Mouse (Mus musculus) thymus, postnatal 0 days (tissue): ENCODE results near the gene Jazf1. TPM values are rescaled to one million over a fixed set of nuclear protein-coding genes. Genes with fewer than 3 reads are reported as not detected.

ENCODE experiments used
- DNase-seq: peaks from one replicate; pipeline ENCODE4 v3.0.0-alpha.2; 2015; ENCODE audit warnings: low spot score
- polyA plus RNA-seq: library from polyadenylated mRNA; unstranded; fragments of >200 nt; fragmentation: Nextera tagmentation; extraction: Ambion mirVana; gene quantifications from 2 replicates; pipeline ENCODE4 v1.2.1, GENCODE M21; 2015

Gene Jazf1
- polyA plus RNA-seq, 1 experiment from 2014 or later: 4.9 TPM

DNA sequence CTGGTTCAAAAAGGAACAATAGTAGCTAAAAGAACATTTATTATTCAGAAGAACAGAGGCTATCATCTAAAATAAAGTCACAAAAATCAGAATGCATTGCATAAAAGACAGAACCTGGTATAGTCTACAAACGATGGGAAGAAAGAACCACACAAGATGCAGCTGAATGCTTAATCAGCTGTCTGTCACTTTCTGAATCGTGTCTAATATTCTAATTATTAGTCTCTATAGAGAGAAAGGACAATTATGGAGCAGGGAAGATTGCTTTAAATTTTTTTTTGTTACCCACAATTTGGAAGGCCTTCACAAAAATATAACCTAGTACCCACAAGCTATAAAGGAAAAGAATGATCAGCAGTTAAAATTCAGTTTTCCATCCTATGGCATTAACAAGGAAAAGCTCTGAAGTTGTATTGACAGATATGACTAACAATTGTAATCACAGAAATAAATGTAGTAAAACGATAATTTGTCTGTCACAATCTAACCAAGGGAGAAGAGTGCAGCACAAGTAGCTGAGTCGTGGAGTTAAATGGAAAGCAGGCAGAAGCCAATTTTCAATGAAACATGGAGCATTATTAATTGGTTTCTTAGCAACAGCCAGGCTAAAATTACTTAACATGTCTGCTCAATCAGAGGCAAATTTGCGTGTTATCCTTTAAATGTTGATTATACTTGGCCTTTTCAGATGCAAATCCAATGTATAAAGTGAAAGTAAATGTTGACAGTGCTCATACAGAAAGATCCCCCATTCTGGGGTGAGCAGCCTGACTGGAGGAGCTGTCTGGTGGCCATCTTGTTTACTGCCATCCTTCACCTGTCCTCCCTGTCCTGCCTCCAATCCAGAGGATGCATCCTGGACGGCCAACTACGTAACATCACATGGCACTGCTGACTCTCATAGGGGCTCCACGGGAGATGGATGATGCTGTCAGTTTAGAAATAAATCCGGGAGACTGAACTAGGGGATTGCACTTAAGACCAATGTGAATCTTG is 53.7 kb downstream of the Jazf1 start:
- no peak for DNase-seq

DNA sequence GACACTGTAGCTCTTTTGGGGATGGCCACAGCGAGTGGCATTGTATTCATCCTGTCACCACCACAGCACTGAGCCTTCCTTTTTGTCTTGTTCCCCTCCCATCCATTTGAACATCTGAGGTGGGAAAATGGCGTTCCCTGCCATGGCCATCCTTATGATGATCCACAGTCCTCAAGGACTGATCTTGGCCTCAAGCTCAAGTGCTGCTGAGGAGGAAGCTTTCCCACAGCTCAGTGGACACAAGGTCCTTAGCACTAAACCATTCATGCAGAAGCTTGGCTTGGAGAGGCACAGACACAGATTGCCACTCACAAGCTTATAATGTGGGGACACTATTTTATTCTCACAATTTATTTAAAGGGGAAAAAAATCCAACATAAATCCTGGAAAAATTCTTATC is 58.1 kb downstream of the Jazf1 start:
- no peak for DNase-seq

- DNase-seq: no peak
These were observed 62.4 kb downstream of the Jazf1 start for GRCm38 (mm10) chr6:53006032-53006431.

- no peak for DNase-seq
These were observed 62.9 kb downstream of the Jazf1 start for GRCm38 (mm10) chr6:53005544-53005943.

GRCm38 (mm10) chr6:52990816-52991215 is 77.6 kb downstream of the Jazf1 start:
- no peak for DNase-seq

DNA sequence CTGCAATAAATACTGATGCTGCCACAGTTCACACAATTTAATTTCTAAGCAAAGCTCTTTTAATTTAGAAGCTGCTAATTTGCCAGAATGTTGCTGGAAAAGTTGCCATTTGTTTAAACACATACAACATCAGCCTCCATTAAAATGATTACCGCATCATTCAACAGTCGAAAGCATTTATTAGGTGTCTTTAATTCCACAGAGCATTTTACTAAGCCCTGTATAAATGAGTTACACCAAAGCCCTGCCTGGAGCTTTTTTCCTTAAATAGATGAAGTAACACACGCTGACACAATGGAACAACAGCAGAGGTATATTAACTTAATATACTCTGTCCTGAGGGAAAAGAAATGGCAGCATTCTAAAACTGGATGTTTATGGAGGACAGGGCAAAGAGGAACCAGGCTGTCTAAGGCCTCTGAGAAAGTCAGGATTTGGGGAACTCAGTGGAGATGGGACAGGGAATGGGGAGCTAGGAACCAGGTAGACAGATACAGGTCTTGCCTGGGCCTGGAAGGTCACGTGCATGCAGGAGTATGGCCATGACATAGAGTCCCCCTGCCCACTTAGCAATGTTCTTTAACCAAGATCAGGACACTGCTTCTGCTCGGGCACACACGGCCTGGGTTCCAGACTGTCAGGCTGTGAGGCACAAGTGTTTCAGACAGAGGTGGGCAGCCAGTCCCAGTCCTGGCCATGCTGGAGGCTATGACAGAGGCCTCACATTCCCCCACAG is 80.4 kb downstream of the Jazf1 start:
- no peak for DNase-seq

DNA sequence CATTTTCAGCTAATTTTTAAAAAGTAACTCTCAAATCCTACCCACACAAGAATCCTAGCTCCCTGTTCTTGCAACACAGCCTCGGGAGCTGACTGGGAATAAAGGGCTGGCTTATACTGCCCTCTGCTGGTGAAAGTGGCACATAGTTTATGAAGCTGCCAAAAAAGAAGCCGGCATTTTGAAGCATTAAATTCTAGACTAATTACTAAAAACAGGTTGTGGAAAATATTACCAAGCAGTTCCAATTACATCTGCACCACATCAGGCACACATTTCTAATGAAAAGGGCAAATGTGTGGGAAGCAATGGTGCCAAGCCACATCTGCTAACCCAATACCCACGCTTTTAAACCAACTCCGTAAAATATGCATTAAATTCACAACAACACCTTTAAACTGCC is 81.0 kb downstream of the Jazf1 start:
- DNase-seq: peak; percentile 56

DNA sequence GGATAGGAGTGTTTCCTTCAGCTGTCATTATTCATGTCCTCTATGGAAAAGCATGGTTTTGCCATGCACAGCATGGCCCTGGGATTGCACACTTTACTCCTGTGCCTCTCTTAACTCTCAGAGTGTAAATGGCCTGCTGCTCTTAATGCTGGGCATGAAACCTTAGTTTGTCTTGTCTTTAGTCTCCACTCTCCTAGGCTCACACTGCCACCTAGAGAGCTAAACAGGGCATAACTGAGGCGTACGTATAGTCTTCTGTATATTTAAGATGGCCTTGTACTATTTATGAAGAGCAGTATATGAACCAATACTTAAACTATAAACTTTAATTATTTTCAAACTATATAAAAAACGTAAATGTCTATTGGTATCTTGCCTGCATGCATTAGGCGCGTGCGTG is 86.3 kb downstream of the Jazf1 start:
- peak; percentile 41 for DNase-seq

DNA sequence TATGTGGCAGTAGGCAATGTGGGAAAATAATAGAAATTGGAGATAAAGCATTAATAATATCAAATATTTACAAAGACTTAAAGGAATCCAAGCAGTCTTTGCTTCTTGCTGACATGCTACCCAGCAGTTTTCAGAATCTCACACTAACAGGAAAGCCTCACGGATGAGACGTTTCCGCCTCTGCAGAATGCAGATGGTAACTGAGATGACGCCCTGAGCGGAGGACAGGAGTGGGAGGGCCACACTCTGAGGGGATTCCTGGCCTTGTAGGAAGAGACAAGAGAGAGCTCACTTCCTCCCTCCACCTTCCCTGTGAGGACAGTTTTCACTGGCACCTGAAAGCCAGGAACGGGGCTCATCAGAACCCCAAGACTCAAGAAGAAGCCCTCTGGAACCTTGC is 88.9 kb downstream of the Jazf1 start:
- no peak for DNase-seq

- DNase-seq: no peak
These were observed 95.1 kb downstream of the Jazf1 start for GRCm38 (mm10) chr6:52973351-52973750.

DNA sequence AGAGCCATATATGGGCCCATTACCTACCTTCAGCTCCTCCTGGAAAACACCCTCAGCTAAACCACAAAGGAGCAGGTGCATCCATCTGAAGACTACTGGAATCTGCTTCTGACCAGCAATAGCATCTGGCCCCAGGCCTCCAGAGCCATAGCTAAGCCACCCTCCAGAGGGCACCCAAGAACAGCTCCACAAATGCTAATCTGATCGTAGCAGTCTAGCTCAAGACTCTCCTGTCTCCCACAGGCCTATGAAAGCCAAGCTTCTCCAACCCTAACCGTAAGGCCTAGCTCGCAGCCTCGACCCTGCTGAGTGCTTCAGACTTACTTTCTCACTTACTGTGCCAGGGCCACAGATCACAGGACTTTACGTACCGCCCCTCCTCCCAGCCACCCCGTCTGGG is 96.3 kb downstream of the Jazf1 start:
- no peak for DNase-seq

- peak; percentile 85 for DNase-seq
These were observed 98.6 kb downstream of the Jazf1 start for GRCm38 (mm10) chr6:52969717-52970261.

DNA sequence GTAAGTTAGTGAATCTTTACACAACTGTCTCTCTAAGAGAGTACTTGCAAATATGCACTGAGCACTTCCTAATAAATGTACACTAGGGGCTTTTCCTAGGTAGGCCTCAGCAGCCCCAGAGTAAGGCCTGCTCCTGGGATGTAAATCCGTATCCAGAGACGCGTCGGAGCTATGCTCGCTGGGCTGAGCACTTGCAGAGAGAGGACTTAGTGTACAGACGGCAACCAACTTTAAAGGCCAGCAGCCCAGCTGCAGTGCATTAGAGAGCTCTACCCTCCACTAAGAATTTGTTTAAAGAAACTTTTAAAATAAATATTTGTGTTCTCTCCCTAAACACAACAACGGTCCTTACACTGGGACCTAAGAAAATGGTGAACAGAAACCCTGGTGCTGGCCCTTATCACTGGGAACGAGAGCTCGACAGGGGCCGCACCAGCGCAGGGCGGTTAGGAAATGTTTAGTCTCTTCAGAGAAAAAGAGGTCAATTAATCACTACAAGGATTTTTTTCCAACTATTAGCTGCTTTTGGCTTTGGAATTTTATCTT is 100.0 kb downstream of the Jazf1 start:
- DNase-seq: no peak

GRCm38 (mm10) chr6:52967557-52968270 is 100.7 kb downstream of the Jazf1 start:
- no peak for DNase-seq

GRCm38 (mm10) chr6:52966001-52966400 is 102.4 kb downstream of the Jazf1 start:
- no peak for DNase-seq

- DNase-seq: peak; percentile 50
These were observed 103.1 kb downstream of the Jazf1 start for GRCm38 (mm10) chr6:52965340-52965739.

GRCm38 (mm10) chr6:52963840-52964690 is 104.4 kb downstream of the Jazf1 start:
- DNase-seq: no peak

GRCm38 (mm10) chr6:52963430-52963732 is 105.0 kb downstream of the Jazf1 start:
- DNase-seq: no peak

DNA sequence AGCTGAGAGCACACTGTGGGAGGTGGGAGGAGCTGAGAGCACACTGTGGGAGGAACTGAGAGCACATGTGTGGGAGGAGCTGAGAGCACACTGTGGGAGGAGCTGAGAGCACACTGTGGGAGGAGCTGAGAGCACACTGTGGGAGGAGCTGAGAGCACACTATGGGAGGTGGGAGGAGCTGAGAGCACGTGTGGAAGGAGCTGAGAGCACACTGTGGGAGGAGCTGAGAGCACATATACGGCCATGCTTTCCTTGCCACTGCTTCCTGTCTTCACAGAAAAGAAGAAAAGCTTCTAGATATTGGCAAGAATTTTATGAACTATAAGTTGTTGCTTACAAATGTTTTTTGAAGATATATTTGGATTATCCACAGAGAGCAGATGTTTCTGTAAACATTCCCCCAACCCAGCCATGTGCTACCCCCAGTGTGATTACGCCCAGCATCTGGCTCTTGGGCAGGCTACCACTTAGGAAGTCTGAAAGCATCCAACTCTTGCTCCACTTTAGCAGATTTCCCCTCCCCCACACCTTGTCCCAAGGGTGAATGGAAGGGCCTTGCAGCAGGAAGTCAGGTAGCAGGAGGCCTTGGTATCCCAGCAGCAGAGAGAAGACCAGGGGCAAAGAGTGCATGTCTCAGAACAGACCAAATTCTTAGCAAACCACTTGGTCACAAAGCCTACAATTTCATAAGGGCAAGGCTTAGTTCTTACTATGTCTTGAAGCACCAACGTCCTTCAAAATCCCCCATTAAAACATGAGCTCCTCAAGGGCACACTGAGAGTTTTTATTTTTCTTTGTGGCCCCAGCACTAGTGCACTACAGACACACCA is 105.6 kb downstream of the Jazf1 start:
- peak; percentile 29 for DNase-seq
